Mouse (Mus musculus): Measurements from ENCODE around the gene C130026I21Rik.
"Not testable (repeated sequence)": the region's sequence is repeated elsewhere in the genome, so short reads cannot be mapped to it uniquely, and the experiment has no call there.

DNA sequence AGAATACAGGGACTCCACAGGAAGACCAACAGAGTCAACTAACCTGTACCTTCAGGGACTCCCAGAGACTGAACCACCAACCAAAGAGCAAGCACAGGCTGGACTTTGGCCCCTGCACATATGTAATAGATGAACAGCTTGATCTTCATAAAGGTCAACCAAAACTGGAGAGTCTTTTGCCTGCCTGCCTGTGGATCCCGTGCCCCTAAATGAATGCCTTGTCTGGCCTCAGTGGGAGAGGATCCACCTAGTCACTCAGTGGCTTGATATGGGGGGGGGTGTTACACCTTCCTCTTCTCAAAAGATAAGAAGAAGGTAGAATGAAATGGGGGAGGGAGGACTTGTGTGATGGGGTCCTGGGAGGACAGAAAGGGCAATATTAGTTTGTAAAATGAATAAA, 262.6 kb downstream of the C130026I21Rik start:
- TF ChIP-seq CTCF (IDR thresholded peaks at IDR 0.05; ENCODE audit: low read depth, low read length); POLR2A (IDR thresholded peaks at IDR 0.05; ENCODE audit: insufficient read depth, low read length): not testable (repeated sequence)
